Mouse (Mus musculus): ENCODE data around the gene Amh.

DNA sequence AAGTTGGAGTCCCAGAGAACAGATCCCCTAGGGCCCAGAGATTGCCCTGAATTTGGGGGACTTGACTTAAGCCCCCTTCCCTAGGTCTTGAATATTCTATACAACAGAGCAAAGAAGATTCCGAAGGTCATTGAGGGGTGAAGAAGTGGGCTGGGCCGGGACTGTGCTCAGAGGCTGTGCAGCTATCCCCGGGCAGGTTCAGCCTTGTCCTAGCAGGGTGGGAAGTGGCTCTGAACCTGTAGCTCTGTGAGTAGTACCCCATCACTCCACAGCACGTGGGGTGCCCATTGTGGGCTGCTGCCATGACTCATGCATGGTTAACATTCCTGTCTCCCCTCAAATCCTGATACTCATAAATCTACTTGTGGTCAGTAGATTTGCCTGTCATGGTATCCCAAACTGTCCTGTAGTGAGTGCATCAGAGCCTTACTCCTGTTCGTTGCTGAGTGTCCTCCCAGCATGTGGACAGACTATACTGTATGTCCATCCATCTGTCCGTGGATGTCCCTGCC, 28.6 kb upstream of the Amh start:
- no peak for TF ChIP-seq CTCF (IDR thresholded peaks at IDR 0.05; ENCODE audit: insufficient read depth, low read depth, low read length)
- no peak for TF ChIP-seq POLR2A (IDR thresholded peaks at IDR 0.05; ENCODE audit: insufficient read depth, low read depth, low read length)

Data from olfactory bulb, adult 2 months (tissue).